Mouse (Mus musculus) embryonic fibroblast, embryonic 13.5 days (primary cell): Measurements from ENCODE around the gene Mindy4b-ps.

ENCODE experiments used
- CTCF ChIP-seq: IDR thresholded peaks from 2 replicates; pipeline ENCODE4 v1.5.1; 2011; ENCODE audit warnings: mild to moderate bottlenecking, control low read depth, low read length, moderate library complexity, borderline replicate concordance; ENCODE audit not compliant: insufficient read depth
- POLR2A ChIP-seq: IDR thresholded peaks from 2 replicates; pipeline ENCODE4 v1.6.1; 2011; ENCODE audit warnings: low read depth, mild to moderate bottlenecking, control low read depth, low read length, moderate library complexity

DNA sequence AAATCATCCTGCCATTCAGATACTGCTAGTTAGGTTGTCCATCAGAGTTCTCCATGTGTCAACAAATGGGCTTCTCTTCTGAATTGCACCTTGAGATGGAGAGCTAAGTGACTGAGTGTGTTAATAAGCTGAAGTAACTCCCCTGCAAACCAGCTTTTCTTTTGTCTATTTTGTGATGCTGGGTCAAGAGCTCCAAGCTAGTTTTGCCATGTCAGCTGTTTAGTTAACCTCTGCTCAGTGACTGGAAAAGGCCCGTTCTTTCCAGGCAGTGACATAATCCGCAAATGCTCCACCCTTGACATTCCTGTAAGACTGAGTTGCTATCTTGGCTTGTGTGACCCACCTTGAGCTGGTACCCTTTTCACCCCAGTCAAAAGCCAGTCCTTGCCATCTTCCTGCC lies 40.9 kb upstream of the Mindy4b-ps start:
- TF ChIP-seq CTCF (no peak), POLR2A (no peak)
